Mouse (Mus musculus) midbrain, embryonic 15.5 days (tissue): Measurements from ENCODE around the gene Abcg2. TPM values are rescaled to one million over a fixed set of nuclear protein-coding genes. Genes with fewer than 3 reads are reported as not detected.

Experiments
- ATAC-seq: fragments of 200-750 bp; cut with Nextera tagmentation; replicated peaks from 2 replicates; pipeline ENCODE4 v1.8.0; 2017; ENCODE audit warnings: moderate TSS enrichment
- H3K27ac ChIP-seq: fragments of 300-500 bp; sonication (generic); 2 replicates; pipeline ENCODE4 v1.5.1; 2015; ENCODE audit warnings: mild to moderate bottlenecking, inconsistent platforms
- H3K27me3 ChIP-seq: fragments of 300-500 bp; sonication (generic); replicated peaks from 2 replicates; pipeline ENCODE4 v1.6.1; 2015; ENCODE audit warnings: inconsistent platforms
- H3K36me3 ChIP-seq: fragments of 300-500 bp; sonication (generic); replicated peaks from 2 replicates; pipeline ENCODE4 v1.6.1; 2015; ENCODE audit warnings: inconsistent platforms
- H3K4me1 ChIP-seq: fragments of 300-500 bp; sonication (generic); 2 replicates; pipeline ENCODE4 v1.6.1; 2015; ENCODE audit warnings: inconsistent platforms
- H3K4me2 ChIP-seq: fragments of 300-500 bp; sonication (generic); 2 replicates; pipeline ENCODE4 v1.6.1; 2015; ENCODE audit warnings: inconsistent platforms, mild to moderate bottlenecking, moderate library complexity
- H3K4me3 ChIP-seq: fragments of 300-500 bp; sonication (generic); 2 replicates; pipeline ENCODE4 v1.5.1; 2015; ENCODE audit warnings: mild to moderate bottlenecking, inconsistent platforms
- H3K9ac ChIP-seq: fragments of 300-500 bp; sonication (generic); 2 replicates; pipeline ENCODE4 v1.6.1; 2015; ENCODE audit warnings: mild to moderate bottlenecking, inconsistent platforms
- H3K9me3 ChIP-seq: fragments of 300-500 bp; sonication (generic); 2 replicates; pipeline ENCODE4 v1.6.1; 2016; ENCODE audit warnings: inconsistent platforms
- WGBS: fragments of 180-500 bp; shearing (Covaris S2); methylation state at CpG from one replicate; pipeline ENCODE4 v1.1.7; 2015; ENCODE audit warnings: mixed read lengths; 5-methylcytosine and 5-hydroxymethylcytosine counted together
- polyA plus RNA-seq: library from polyadenylated mRNA; unstranded; fragments of >200 nt; fragmentation: Nextera tagmentation; extraction: Ambion mirVana; gene quantifications from 2 replicates; pipeline ENCODE4 v1.2.1, GENCODE M21; 2015

Gene Abcg2
- polyA plus RNA-seq, 1 experiment from 2014 or later = 37.6 TPM

DNA sequence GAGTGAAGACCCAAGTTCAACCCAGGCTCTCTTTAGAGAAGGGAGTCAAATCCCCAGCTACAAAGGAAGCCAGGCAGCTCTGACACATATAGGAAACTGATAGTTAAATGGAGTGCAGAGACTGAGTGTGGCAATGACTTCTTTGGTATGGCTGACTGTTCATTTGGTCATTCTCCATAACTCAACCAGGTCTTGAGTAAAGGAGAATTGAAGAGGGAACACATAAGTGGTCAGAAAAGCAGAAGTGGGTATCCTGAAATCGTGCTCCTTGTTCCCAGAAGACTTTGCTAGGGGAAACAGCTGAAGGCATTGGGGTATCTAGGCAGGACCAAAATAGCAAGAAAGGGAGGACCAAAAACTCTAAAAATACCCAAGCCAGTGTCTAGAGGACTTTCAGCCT is 126.0 kb downstream of the Abcg2 start:
- no peaks in the 10 kb centered on the region for H3K9me3 ChIP-seq
- WGBS = 74% methylated on average over 1 of the region's 1 CpGs
- H3K27me3 ChIP-seq = no peaks in the 10 kb centered on the region
- no peak overlapping the region for H3K4me3 ChIP-seq
- H3K4me1 ChIP-seq = no peaks in the 10 kb centered on the region
- no peak overlapping the region for H3K4me2 ChIP-seq
- H3K36me3 ChIP-seq = no peaks in the 10 kb centered on the region
- ATAC-seq = no peak
- no peak overlapping the region for H3K27ac ChIP-seq
- H3K9ac ChIP-seq = no peak overlapping the region

DNA sequence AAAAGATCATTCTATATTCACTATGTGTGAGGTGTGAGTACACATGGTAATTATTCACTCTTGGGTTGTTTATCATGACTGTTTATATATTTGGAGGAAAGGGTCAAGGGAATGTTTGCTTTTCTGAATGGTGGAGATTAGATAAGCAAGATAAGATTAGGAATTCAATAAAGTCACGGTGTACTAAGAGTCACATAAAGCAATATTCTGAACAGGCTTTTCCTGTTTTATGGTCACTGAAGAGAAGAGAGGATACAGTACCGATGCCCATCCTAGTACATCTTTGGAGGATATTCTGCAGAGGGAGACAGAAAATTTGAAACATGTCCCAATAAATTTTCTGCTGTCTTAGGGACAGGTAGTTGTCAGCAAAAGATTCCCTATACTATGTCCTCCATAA is 127.6 kb downstream of the Abcg2 start:
- H3K4me2 ChIP-seq = no peak overlapping the region
- 88% methylated on average over 2 of the region's 2 CpGs for WGBS
- no peaks in the 10 kb centered on the region for H3K9me3 ChIP-seq
- H3K36me3 ChIP-seq = no peaks in the 10 kb centered on the region
- no peaks in the 10 kb centered on the region for H3K27me3 ChIP-seq
- no peak for ATAC-seq
- no peak overlapping the region for H3K9ac ChIP-seq
- H3K4me1 ChIP-seq = no peaks in the 10 kb centered on the region
- H3K27ac ChIP-seq = no peak overlapping the region
- no peak overlapping the region for H3K4me3 ChIP-seq

DNA sequence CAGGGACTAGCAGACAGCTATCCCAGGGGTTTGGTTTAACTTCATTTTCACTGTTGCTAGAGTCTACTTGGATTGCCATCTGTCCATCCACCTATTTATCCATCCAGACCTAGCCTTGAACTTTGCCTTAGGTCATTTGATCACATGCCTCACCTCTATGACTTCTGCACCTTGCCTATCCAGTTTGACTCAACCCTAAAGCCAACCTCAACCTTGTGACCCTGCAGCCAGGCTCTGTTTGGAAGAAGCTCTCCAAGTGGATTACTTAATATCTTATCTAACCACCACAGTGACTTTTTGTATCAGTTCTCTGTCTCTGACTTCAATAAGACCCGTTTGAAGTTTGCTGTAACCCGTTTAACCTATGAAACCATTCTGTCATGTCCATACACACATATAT is 149.5 kb downstream of the Abcg2 start:
- H3K9ac ChIP-seq = no peak overlapping the region
- no peak overlapping the region for H3K4me2 ChIP-seq
- H3K27ac ChIP-seq = no peak overlapping the region
- no peaks in the 10 kb centered on the region for H3K27me3 ChIP-seq
- H3K4me1 ChIP-seq = no peaks in the 10 kb centered on the region
- ATAC-seq = no peak
- H3K4me3 ChIP-seq = no peak overlapping the region
- no peaks in the 10 kb centered on the region for H3K9me3 ChIP-seq
- H3K36me3 ChIP-seq = no peaks in the 10 kb centered on the region
- WGBS = 88% methylated on average over 2 of the region's 2 CpGs

DNA sequence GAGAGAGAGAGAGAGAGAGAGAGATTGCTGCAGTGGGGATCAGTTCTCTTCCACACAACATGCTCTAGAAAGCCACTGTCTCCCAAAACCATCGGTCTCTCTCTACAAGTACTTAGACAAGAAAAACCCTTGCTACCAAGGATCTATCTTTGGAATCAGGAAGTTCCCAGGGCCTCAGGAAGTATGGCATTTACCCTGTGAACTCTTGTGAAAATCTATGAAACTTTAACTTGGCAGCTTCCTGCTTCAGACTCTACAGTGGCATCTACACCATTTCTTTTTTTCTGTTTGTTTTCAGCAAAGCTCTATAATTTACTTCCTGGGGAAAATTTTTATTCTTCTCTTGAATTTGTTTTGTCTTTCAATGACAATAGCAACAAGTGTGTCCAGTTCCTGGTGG is 150.8 kb downstream of the Abcg2 start:
- Histone ChIP-seq H3K4me1 (no peaks in the 10 kb centered on the region), H3K4me3 (no peak overlapping the region), H3K27me3 (no peaks in the 10 kb centered on the region), H3K9me3 (no peaks in the 10 kb centered on the region), H3K9ac (no peak overlapping the region), H3K4me2 (no peak overlapping the region), H3K36me3 (no peaks in the 10 kb centered on the region), H3K27ac (no peak overlapping the region)
- WGBS = 81% methylated on average over 1 of the region's 1 CpGs
- no peak for ATAC-seq

Other genes starting within 250 kb of the Abcg2 start
- not detected in 2 replicates for gene Vmn1r30, start 141.1 kb upstream of the Abcg2 start, polyA plus RNA-seq
- not detected in 2 replicates for gene Vmn1r31, start 109.2 kb upstream of the Abcg2 start, polyA plus RNA-seq
- gene Herc3, start 246.9 kb downstream of the Abcg2 start, polyA plus RNA-seq = 28.4 and 31.3 TPM in 2 replicates